Mouse (Mus musculus) hindbrain, embryonic 12.5 days (tissue): ENCODE results near the gene Gm3376. TPM values are rescaled to one million over a fixed set of nuclear protein-coding genes. Genes with fewer than 3 reads are reported as not detected.
"Not testable (repeated sequence)": the region's sequence is repeated elsewhere in the genome, so short reads cannot be mapped to it uniquely, and the experiment has no call there.

ENCODE experiments used
- ATAC-seq: fragments of 200-750 bp; cut with Nextera tagmentation; 2 replicates; pipeline ENCODE4 v1.8.0; 2017; ENCODE audit warnings: moderate TSS enrichment; ENCODE audit not compliant: low FRiP score
- H3K27ac ChIP-seq: fragments of 300-500 bp; sonication (generic); 2 replicates; pipeline ENCODE4 v1.5.1; 2016; ENCODE audit warnings: mild to moderate bottlenecking
- H3K27me3 ChIP-seq: fragments of 300-500 bp; sonication (generic); 2 replicates; pipeline ENCODE4 v1.6.1; 2016; ENCODE audit warnings: mild to moderate bottlenecking
- H3K36me3 ChIP-seq: fragments of 300-500 bp; sonication (generic); 2 replicates; pipeline ENCODE4 v1.6.1; 2016; ENCODE audit warnings: mild to moderate bottlenecking
- H3K4me1 ChIP-seq: fragments of 300-500 bp; sonication (generic); 2 replicates; pipeline ENCODE4 v1.6.1; 2016
- H3K4me2 ChIP-seq: fragments of 300-500 bp; sonication (generic); replicated peaks from 2 replicates; pipeline ENCODE4 v1.6.1; 2016; ENCODE audit warnings: mild to moderate bottlenecking
- H3K4me3 ChIP-seq: fragments of 300-500 bp; sonication (generic); 2 replicates; pipeline ENCODE4 v1.5.1; 2016; ENCODE audit warnings: mild to moderate bottlenecking
- H3K9ac ChIP-seq: fragments of 300-500 bp; sonication (generic); 2 replicates; pipeline ENCODE4 v1.6.1; 2016; ENCODE audit warnings: mild to moderate bottlenecking, moderate library complexity
- H3K9me3 ChIP-seq: fragments of 300-500 bp; sonication (generic); replicated peaks from 2 replicates; pipeline ENCODE4 v1.6.1; 2016; ENCODE audit warnings: mild to moderate bottlenecking
- WGBS: fragments of 180-500 bp; shearing (Covaris S2); methylation state at CpG from one replicate; pipeline ENCODE4 v1.1.7; 2016; 5-methylcytosine and 5-hydroxymethylcytosine counted together
- polyA plus RNA-seq: library from polyadenylated mRNA; unstranded; fragments of >200 nt; fragmentation: Nextera tagmentation; extraction: Ambion mirVana; gene quantifications from 2 replicates; pipeline ENCODE4 v1.2.1, GENCODE M21; 2016

The Gm3376 gene
- not detected in 2 replicates for polyA plus RNA-seq

DNA sequence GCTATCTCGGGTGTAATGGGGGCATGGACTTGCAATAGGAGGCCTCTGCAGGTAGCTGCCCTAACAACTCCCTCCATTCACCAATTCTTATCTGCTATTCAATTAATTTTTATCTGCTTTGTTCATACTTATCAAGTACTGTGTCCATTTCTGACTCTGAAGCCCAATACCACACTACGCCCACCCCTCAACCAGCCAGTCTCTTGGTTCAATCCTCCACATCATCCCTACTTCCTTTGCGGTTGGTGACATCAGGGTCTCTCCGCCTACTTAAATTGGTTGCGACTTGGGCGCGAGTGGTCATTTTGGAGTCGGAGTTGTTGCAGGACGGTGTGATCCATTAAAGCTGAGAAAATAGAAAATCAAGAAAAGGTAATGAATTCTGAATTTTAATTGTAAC lies at the start of gene Gm3376:
TSS of gene Gm3376 (plus strand) at position 301 of the 400 bp plus-strand sequence.
- not testable (repeated sequence) for H3K4me3 ChIP-seq, H3K4me2 ChIP-seq, H3K27me3 ChIP-seq, ATAC-seq, H3K9me3 ChIP-seq, H3K27ac ChIP-seq, H3K4me1 ChIP-seq, H3K36me3 ChIP-seq, H3K9ac ChIP-seq
- WGBS = no CpG with 5 or more reads among the region's 9 CpGs
